Comparison of ENCODE assay signal across 12 mouse cellular contexts in genomic region chr17:25839455-25840235, GRCm38 (mm10). TPM values are rescaled to one million over a fixed set of nuclear protein-coding genes. Genes with fewer than 3 reads are reported as not detected.
A peak's percentile ranks its signal among the peaks of the same experiment; 100 is the strongest.
DNase-seq lines count a peak whose midpoint lies in the region; ATAC-seq and TF ChIP-seq lines count a peak whose summit lies in the region.
"Had no signal": no experiment of that assay in that cellular context is flagged by ENCODE, and none has a peak within 500 bp of the region (broad histone marks: within the 10 kb centered on the region; RNA-seq: fewer than 3 reads in every experiment).

No protein-coding gene starts in this region.

- peaks cover 72% of the 10 kb centered on the region for H3K36me3 ChIP-seq in hindbrain, embryonic 10.5 days
- H3K36me3 ChIP-seq in hindbrain, embryonic 11.5 days (ENCODE audit: control insufficient read depth, insufficient read depth, low read length), result peaks cover 27% of the 10 kb centered on the region
- peaks cover 74% of the 10 kb centered on the region for H3K36me3 ChIP-seq in liver, embryonic 13.5 days

- H3K4me1 ChIP-seq in hindbrain, embryonic 10.5 days (replicated peaks), result peaks cover 73% of the 10 kb centered on the region
- peaks cover 21% of the 10 kb centered on the region for H3K4me1 ChIP-seq in hindbrain, embryonic 11.5 days (replicated peaks; ENCODE audit: control insufficient read depth, insufficient read depth, low read length)
- H3K4me1 ChIP-seq in liver, embryonic 13.5 days (replicated peaks), result peaks cover 78% of the 10 kb centered on the region

- H3K9ac ChIP-seq in hindbrain, embryonic 11.5 days (ENCODE audit: low read depth, low read length), result no peak overlapping the region
- no peak overlapping the region; the same call in 1 of the 2 replicates for H3K9ac ChIP-seq in liver, embryonic 13.5 days

- H3K27ac ChIP-seq in hindbrain, embryonic 10.5 days, result no peak overlapping the region
- H3K27ac ChIP-seq in hindbrain, embryonic 11.5 days (ENCODE audit: low read depth, low read length), result no peak overlapping the region
- H3K27ac ChIP-seq in liver, embryonic 13.5 days, result peak overlapping the region; percentile 50
- H3K27ac ChIP-seq in left cerebral cortex, adult 2 months, result no peak overlapping the region
- H3K27ac ChIP-seq: macrophage had no signal

- no peaks in the 10 kb centered on the region for H3K27me3 ChIP-seq in hindbrain, embryonic 10.5 days (ENCODE audit: insufficient read depth, poor library complexity, severe bottlenecking)
- H3K27me3 ChIP-seq in hindbrain, embryonic 11.5 days (ENCODE audit: control insufficient read depth, insufficient read depth, low read length), result no peaks in the 10 kb centered on the region
- H3K27me3 ChIP-seq in liver, embryonic 13.5 days, result no peaks in the 10 kb centered on the region

- 0 out of 2 replicates have a peak overlapping the region, but pooled peaks have one; percentile 7 for H3K4me3 ChIP-seq in hindbrain, embryonic 10.5 days
- no peak overlapping the region for H3K4me3 ChIP-seq in hindbrain, embryonic 11.5 days (ENCODE audit: low read depth, low read length)
- H3K4me3 ChIP-seq in liver, embryonic 13.5 days (replicated peaks), result no peak overlapping the region
- H3K4me3 ChIP-seq in left cerebral cortex, adult 2 months, result no peak overlapping the region

- no peaks in the 10 kb centered on the region for H3K9me3 ChIP-seq in hindbrain, embryonic 10.5 days
- H3K9me3 ChIP-seq in hindbrain, embryonic 11.5 days (ENCODE audit: control insufficient read depth, low read length), result no peaks in the 10 kb centered on the region
- no peaks in the 10 kb centered on the region for H3K9me3 ChIP-seq in liver, embryonic 13.5 days (replicated peaks)

- WGBS in hindbrain, embryonic 10.5 days, result 90% methylated on average over 14 of the region's 14 CpGs
- whole genome bisulfite sequencing in hindbrain, embryonic 11.5 days, result 84% methylated on average over 14 of the region's 14 CpGs
- WGBS in liver, embryonic 13.5 days (ENCODE audit: insufficient replicate concordance), result 80% methylated on average over 14 of the region's 14 CpGs

- no peak overlapping the region for H3K4me2 ChIP-seq in hindbrain, embryonic 11.5 days (replicated peaks; ENCODE audit: low read depth, low read length)
- H3K4me2 ChIP-seq in liver, embryonic 13.5 days, result peak overlapping the region; percentile 9; the same call in 1 of the 2 replicates

- DNase-seq in hindbrain, embryonic 10.5 days (ENCODE audit: low spot score), result no peak
- no peak for DNase-seq in hindbrain, embryonic 11.5 days (ENCODE audit: low spot score)
- DNase-seq in adipocyte (ENCODE audit: low spot score), result peak; percentile 76
- peak; percentile 69 to 70 for DNase-seq in kidney, adult 8-10 months
- DNase-seq in liver, embryonic 13.5 days, result no peak
- no peak for DNase-seq in left cerebral cortex, adult 2 months (ENCODE audit: extremely low spot score in 1 of 2, low spot score in 2 of 2)
- DNase-seq in adrenal gland, adult 18-20 months (ENCODE audit: low spot score in 2 of 2), result no peak
- DNase-seq: cerebellum, adult 11 months; gastrocnemius, postnatal 10 days; lung, adult 18-20 months had no signal

- intact Hi-C loops in left cerebral cortex, adult 2 months (cut with DNase I), result no loop called here

- ATAC-seq in hindbrain, embryonic 11.5 days (ENCODE audit: low FRiP score), result no peak
- no peak for ATAC-seq in liver, embryonic 13.5 days (ENCODE audit: low read depth)
- ATAC-seq: forebrain, embryonic 16.5 days had no signal

- no peak for TF ChIP-seq CTCF in left cerebral cortex, adult 2 months (IDR thresholded peaks at IDR 0.05)

RNA-seq across cellular contexts. Expression of gene Gm20683, which starts 1.9 kb away (rescaled TPM):
- polyA plus RNA-seq in hindbrain, embryonic 10.5 days (2016; fragmentation: Nextera tagmentation; extraction: Ambion mirVana), result 1.5 and 3.1 TPM in 2 replicates
- 1.3 and 1.7 TPM in 2 replicates for polyA plus RNA-seq in hindbrain, embryonic 11.5 days (2014; fragmentation: Nextera tagmentation; extraction: Ambion mirVana)
- polyA plus RNA-seq in liver, embryonic 13.5 days (2015; fragmentation: Nextera tagmentation; extraction: Ambion mirVana), result 0.28 and 0.57 TPM in 2 replicates
- 10 to 100 TPM; 23.0 to 25.1 TPM for total RNA-seq in left cerebral cortex, adult 2 months (2021)
- total RNA-seq in adrenal gland, adult 18-20 months (2021), result 10 to 100 TPM in 1 of 2 experiments, 1 to 10 TPM in 1; 9.3 to 13.1 TPM

RNA-seq across cellular contexts. Expression of gene Rhbdl1, which starts 2.5 kb away (rescaled TPM):
- polyA plus RNA-seq in hindbrain, embryonic 10.5 days (2016; fragmentation: Nextera tagmentation; extraction: Ambion mirVana), result 1.7 and 3.1 TPM in 2 replicates
- 3.1 TPM in 2 replicates for polyA plus RNA-seq in hindbrain, embryonic 11.5 days (2014; fragmentation: Nextera tagmentation; extraction: Ambion mirVana)
- polyA plus RNA-seq in liver, embryonic 13.5 days (2015; fragmentation: Nextera tagmentation; extraction: Ambion mirVana), result 0.20 and 0.30 TPM in 2 replicates
- 10 to 100 TPM; 36.3 to 39.6 TPM for total RNA-seq in left cerebral cortex, adult 2 months (2021)
- total RNA-seq in adrenal gland, adult 18-20 months (2021), result 10 to 100 TPM; 13.6 to 18.4 TPM

RNA-seq across cellular contexts. Expression of gene Rhot2, which starts 5.0 kb away (rescaled TPM):
- 18.8 and 28.5 TPM in 2 replicates for polyA plus RNA-seq in hindbrain, embryonic 10.5 days (2016; fragmentation: Nextera tagmentation; extraction: Ambion mirVana)
- 7.9 and 9.3 TPM in 2 replicates for polyA plus RNA-seq in hindbrain, embryonic 11.5 days (2014; fragmentation: Nextera tagmentation; extraction: Ambion mirVana)
- 12.8 and 13.5 TPM in 2 replicates for polyA plus RNA-seq in liver, embryonic 13.5 days (2015; fragmentation: Nextera tagmentation; extraction: Ambion mirVana)
- total RNA-seq in left cerebral cortex, adult 2 months (2021), result 100 to 1,000 TPM; 103 to 105 TPM
- 100 to 1,000 TPM; 110 TPM for total RNA-seq in adrenal gland, adult 18-20 months (2021)

RNA-seq across cellular contexts. Expression of gene Stub1, which starts 6.4 kb away (rescaled TPM):
- 360 and 390 TPM in 2 replicates for polyA plus RNA-seq in hindbrain, embryonic 10.5 days (2016; fragmentation: Nextera tagmentation; extraction: Ambion mirVana)
- polyA plus RNA-seq in hindbrain, embryonic 11.5 days (2014; fragmentation: Nextera tagmentation; extraction: Ambion mirVana), result 290 and 306 TPM in 2 replicates
- polyA plus RNA-seq in liver, embryonic 13.5 days (2015; fragmentation: Nextera tagmentation; extraction: Ambion mirVana), result 130 TPM in 2 replicates
- 100 to 1,000 TPM; 162 to 171 TPM for total RNA-seq in left cerebral cortex, adult 2 months (2021)
- 100 to 1,000 TPM; 142 to 175 TPM for total RNA-seq in adrenal gland, adult 18-20 months (2021)

RNA-seq across cellular contexts. Expression of gene Jmjd8, which starts 11.0 kb away (rescaled TPM):
- 51.5 and 64.3 TPM in 2 replicates for polyA plus RNA-seq in hindbrain, embryonic 10.5 days (2016; fragmentation: Nextera tagmentation; extraction: Ambion mirVana)
- 46.3 and 54.0 TPM in 2 replicates for polyA plus RNA-seq in hindbrain, embryonic 11.5 days (2014; fragmentation: Nextera tagmentation; extraction: Ambion mirVana)
- 21.7 and 26.9 TPM in 2 replicates for polyA plus RNA-seq in liver, embryonic 13.5 days (2015; fragmentation: Nextera tagmentation; extraction: Ambion mirVana)
- total RNA-seq in left cerebral cortex, adult 2 months (2021), result 10 to 100 TPM; 55.1 to 55.6 TPM
- 100 to 1,000 TPM in 1 of 2 experiments, 10 to 100 TPM in 1; 89.7 to 107 TPM for total RNA-seq in adrenal gland, adult 18-20 months (2021)

Comparison
In these comparisons a context has a peak if more than half of its experiments do, and no peak if none do; other contexts are left out.
1. DNase-seq: peak in adipocyte (single experiment) and kidney, adult 8-10 months (2 of 2); none in hindbrain, embryonic 10.5 days (single experiment), hindbrain, embryonic 11.5 days (single experiment), liver, embryonic 13.5 days (single experiment), left cerebral cortex, adult 2 months (0 of 2) and adrenal gland, adult 18-20 months (0 of 2).